Mouse (Mus musculus): ENCODE results near the gene Depdc1b.

Gene Depdc1b

DNA sequence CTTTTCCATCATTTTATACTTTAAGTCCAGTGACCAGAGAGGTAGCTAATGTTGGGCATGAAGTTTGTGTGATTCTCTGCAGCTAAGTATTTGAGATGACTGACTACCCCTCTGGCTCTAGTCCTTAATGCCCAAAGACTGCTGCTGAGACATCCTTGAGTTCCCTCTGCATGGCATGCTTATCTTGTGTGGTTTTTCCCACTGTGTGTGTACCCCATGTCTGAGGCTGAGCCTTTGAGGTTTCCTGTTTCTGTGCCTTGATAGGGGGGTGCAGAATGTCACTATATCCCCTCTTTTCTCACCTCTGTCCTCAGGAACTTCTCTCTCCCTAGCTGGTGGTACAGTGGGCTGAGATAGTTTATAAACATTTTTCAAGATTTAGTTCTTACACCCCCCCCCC, 119.6 kb downstream of the Depdc1b start:
- no peak for DNase-seq (ENCODE audit: low read depth in 2 of 2, low spot score in 2 of 2)

DNA sequence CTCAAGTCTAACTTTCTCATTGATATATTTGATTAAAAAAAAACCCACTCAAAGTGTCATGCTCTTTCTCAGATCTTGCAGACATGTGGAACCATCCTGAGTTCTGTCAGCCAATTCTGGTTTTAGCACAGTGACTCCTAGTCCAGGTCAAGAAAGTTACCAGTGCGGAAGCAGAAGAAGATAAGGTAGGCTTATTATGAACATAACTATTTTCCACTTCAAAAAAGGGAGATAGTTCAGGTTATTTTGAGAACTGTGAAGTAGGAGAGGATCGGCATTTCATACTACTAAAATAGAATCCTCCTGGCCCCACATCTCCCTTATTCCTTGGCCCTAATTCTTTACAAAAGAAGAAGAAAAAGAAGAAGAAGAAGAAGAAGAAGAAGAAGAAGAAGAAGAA, 121.3 kb downstream of the Depdc1b start:
- no peak for DNase-seq (ENCODE audit: low read depth in 2 of 2, low spot score in 2 of 2)

DNA sequence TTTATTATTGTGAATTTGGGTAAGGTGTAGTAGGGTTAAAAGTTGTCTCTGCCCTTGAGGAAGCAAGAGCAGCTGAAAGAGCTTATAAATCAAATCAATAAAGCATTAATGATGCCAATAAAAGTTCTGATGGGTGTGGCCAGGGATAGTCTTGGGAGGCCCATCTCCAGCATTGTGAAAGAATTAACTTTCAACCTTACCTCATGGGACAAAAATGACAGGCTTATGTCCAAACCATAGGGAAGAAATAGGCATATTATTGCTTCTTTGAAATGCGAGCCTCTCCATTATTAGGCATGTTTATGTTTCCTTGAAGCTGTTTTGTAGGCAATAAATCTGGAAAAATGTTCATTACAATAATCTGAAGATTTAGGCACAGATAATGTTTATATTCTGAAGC, 122.9 kb downstream of the Depdc1b start:
- no peak for DNase-seq (ENCODE audit: low read depth in 2 of 2, low spot score in 2 of 2)

DNA sequence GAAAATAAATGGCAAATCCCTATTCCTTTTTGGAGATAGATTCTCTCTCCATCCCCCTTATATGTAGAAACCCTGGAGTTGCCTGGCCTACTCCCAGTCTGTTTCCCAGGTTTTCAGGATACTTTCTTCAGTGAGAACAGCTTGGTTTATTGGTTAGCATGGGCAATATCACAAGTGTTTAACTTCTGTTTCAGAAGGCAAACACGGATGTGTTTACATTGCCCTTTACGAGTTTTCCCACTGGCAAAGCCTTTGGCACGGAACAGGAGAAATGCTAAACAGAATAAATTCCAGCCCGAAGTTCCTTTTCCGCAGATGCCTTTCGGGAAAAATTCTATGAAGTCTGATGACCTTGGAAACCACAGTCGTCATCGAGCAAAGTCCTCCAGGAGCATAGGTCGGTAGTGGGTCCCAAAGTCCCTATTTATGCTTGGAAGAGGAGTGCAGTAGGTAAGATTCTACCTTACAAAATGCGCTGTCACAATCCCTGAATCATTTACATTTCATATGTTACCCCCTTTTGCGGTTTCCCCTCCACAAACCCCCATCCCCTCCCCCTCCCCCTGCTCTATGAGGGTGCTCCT, 132.3 kb downstream of the Depdc1b start:
- DNase-seq (ENCODE audit: low read depth in 2 of 2, low spot score in 2 of 2), result no peak

DNA sequence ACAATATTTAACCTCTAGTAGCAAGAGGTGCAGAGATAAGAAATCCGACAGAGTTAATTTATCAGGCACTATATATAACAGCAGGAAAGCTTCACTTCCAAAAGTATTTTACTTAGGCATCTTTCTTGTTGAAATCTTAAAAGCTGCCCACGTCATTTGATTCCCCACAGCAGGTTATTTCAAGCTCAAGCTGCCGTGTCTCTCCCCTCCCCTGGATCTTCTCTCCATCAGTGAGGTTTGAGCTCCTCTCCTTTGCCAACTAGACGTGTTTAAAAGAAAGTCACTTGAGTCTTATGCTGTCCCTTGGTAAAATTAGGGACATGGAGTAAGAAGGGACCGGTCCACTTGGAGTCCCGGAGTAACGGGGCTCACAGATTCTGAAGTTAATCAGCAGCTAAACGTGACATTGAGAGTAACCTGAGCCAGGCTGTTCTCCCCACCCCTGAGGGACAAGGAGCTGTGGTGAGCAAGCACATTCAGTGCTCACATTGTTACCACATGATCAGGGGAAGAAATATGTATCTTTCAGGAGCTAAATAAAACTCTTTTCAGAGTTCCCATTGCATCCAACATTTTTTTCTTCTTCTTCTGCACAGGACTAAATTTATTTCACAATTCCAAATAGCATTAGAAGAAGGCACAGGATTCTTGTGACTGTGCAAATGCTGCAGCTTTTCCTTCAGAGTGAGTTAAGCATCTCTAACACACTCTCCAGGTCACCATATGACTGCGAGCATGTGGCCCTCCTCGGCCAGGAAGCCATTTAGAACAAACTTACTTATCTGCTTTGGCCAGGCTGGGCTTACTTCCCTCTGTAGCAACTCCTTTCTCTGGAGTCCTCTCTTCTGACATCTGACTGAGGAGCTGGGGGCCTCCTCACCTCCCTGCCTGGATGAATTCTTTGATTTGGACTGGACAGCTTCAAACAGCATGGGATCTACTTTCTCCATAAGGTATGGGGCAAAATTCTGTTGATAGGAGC, 133.3 kb downstream of the Depdc1b start, which contains the start of gene Pde4d:
TSS of gene Pde4d (plus strand) at position 833 of the 982 bp plus-strand sequence.
- no peak for DNase-seq (ENCODE audit: low read depth in 2 of 2, low spot score in 2 of 2)

DNA sequence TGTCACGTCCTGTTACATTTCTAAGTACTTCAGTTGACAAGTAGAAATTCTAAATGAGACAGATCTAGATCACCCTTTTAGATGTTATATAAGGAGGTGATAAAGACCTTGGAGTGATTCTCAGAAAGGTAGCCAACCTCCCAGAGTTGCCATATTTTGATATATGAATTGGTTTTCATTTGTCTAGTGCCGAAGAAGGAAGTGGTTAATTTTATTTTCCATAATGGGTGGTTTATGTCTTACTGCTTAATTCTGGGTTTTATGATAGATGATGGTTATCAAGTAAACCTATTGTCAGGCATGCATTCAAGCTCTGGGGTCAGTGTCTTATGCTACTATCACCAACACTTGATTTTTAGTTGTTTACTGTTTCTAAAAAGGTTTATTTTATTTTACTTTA, 135.0 kb downstream of the Depdc1b start:
- DNase-seq (ENCODE audit: low read depth in 2 of 2, low spot score in 2 of 2), result no peak

DNA sequence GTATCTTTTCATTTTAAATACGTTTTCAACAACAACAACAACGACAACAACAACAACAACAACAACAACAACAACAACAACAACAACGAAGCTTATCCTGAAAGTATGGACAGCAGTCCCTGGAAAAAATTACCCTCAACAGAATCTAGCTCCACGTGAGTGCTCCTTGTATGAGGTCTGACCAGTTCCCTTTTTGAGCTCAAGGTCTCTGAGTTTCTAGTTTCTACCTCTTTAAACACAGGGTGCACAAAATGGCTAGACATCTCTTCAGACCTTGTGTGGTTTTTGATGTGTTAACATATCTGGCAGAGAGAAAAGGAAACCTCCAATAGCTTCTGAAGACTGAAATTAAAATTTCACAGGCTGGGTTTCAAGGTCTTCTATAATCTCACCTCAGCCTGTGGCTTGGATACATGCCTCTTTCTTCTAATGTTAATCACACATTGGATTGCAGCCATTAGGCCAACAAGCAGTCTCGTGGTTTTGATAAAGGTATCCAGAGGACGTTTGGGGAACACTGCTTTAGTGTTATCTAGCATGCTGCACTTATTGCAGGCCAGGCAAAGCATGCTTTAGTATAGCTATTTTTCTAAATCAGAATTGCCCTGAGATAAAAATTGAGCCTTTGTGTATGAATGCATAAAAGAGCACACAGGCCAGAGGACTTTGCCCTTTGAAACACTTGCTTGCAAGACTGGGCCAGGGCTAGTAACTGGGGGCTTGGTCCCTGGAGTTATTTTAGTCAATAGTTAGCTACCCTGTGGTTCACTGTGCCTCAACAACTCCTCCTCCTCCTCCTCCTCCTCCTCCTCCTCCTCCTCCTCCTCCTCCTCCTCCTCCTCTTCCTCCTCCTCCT, 137.2 kb downstream of the Depdc1b start:
- no peak for DNase-seq (ENCODE audit: low read depth in 2 of 2, low spot score in 2 of 2)
